Mouse (Mus musculus) forebrain, embryonic 11.5 days (tissue): ENCODE data around the gene Egf. TPM values are rescaled to one million over a fixed set of nuclear protein-coding genes. Genes with fewer than 3 reads are reported as not detected.

Experiments
- ATAC-seq: fragments of 200-750 bp; cut with Nextera tagmentation; replicated peaks from 2 replicates; pipeline ENCODE4 v1.8.0; 2017; ENCODE audit warnings: moderate TSS enrichment; ENCODE audit not compliant: low FRiP score
- DNase-seq: peaks from one replicate; pipeline ENCODE4 v3.0.0-alpha.2; 2017; ENCODE audit warnings: low spot score
- H3K27ac ChIP-seq: fragments of 300-500 bp; sonication (generic); 2 replicates; pipeline ENCODE4 v1.5.1; 2014; ENCODE audit warnings: low read depth, low read length
- H3K27me3 ChIP-seq: fragments of 300-500 bp; sonication (generic); 2 replicates; pipeline ENCODE4 v1.6.1; 2014; ENCODE audit warnings: mild to moderate bottlenecking, low read length, mixed read lengths; ENCODE audit not compliant: control insufficient read depth, insufficient read depth
- H3K36me3 ChIP-seq: fragments of 300-500 bp; sonication (generic); 2 replicates; pipeline ENCODE4 v1.6.1; 2014; ENCODE audit warnings: mild to moderate bottlenecking, low read length, moderate library complexity, mixed read lengths; ENCODE audit not compliant: control insufficient read depth, insufficient read depth
- H3K4me1 ChIP-seq: fragments of 300-500 bp; sonication (generic); replicated peaks from 2 replicates; pipeline ENCODE4 v1.6.1; 2014; ENCODE audit warnings: low read length, mixed read lengths; ENCODE audit not compliant: control insufficient read depth, insufficient read depth
- H3K4me2 ChIP-seq: fragments of 300-500 bp; sonication (generic); 2 replicates; pipeline ENCODE4 v1.6.1; 2014; ENCODE audit warnings: low read depth, mild to moderate bottlenecking, low read length, moderate library complexity, mixed read lengths; ENCODE audit not compliant: severe bottlenecking
- H3K4me3 ChIP-seq: fragments of 300-500 bp; sonication (generic); 2 replicates; pipeline ENCODE4 v1.5.1; 2014; ENCODE audit warnings: low read depth, low read length
- H3K9ac ChIP-seq: fragments of 300-500 bp; sonication (generic); 2 replicates; pipeline ENCODE4 v1.6.1; 2014; ENCODE audit warnings: low read length
- H3K9me3 ChIP-seq: fragments of 300-500 bp; sonication (generic); 2 replicates; pipeline ENCODE4 v1.6.1; 2016; ENCODE audit warnings: low read length, mixed read lengths; ENCODE audit not compliant: control insufficient read depth
- WGBS: fragments of 180-500 bp; shearing (Covaris S2); extraction: QIAGEN DNeasy Blood & Tissue Kit; methylation state at CpG from one replicate; pipeline ENCODE4 v1.1.7; 2014; 5-methylcytosine and 5-hydroxymethylcytosine counted together
- polyA plus RNA-seq: library from polyadenylated mRNA; unstranded; fragments of >200 nt; fragmentation: Nextera tagmentation; extraction: Ambion mirVana; gene quantifications from 2 replicates; pipeline ENCODE4 v1.2.1, GENCODE M21; 2014

Egf gene
- polyA plus RNA-seq, 1 experiment from 2014 or later = 1.9 TPM

DNA sequence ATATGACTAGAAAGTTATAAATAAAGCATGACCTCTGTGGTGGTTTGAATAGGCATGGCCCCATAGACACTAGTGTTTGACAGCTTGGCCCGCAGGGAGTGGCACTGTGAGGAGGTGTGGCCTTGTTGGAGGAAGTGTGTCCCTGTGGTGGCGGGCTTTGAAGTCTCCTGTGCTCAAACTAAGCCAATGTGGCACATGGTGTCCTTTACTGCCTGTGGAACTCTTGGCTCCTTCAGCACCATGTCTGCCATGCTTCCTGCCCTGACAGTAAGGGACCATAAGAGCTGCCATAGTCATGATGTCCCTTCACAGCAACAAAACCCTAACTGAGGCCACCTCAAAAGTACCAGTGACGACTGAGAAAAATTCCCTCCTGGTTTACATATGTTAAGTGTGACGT, 102.6 kb downstream of the Egf start:
- DNase-seq (no peak), ATAC-seq (no peak)
- Histone ChIP-seq H3K36me3 (no peaks in the 10 kb centered on the region), H3K27me3 (no peaks in the 10 kb centered on the region), H3K27ac (no peak overlapping the region), H3K4me3 (no peak overlapping the region), H3K4me2 (no peak overlapping the region), H3K9me3 (no peaks in the 10 kb centered on the region), H3K4me1 (no peaks in the 10 kb centered on the region), H3K9ac (no peak overlapping the region)
- 88% methylated on average over 4 of the region's 4 CpGs for WGBS

DNA sequence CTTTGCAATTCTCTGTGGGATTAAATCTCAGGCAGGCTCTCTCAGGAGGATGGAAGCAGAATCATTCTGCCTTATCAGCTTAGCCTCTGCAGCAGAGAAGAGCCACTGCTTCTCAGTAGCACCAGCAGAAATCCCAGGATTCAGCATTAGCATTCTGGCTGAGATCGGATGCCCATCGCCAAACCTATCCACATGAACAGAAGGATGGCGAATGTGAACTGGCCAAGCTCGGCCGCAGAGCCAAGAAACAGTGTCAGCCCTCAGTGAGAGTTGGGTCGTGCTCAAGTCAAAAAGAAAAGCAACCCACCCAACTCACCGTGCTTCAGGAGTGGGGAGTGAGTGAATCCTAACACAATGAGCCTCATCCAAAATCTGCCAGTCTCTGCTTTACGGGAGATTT, 103.4 kb downstream of the Egf start:
- H3K27ac ChIP-seq = no peak overlapping the region
- no peaks in the 10 kb centered on the region for H3K36me3 ChIP-seq
- no peaks in the 10 kb centered on the region for H3K9me3 ChIP-seq
- no peaks in the 10 kb centered on the region for H3K4me1 ChIP-seq
- H3K9ac ChIP-seq = no peak overlapping the region
- H3K4me2 ChIP-seq = no peak overlapping the region
- DNase-seq (no peak), ATAC-seq (no peak)
- 86% methylated on average over 8 of the region's 8 CpGs for WGBS
- no peak overlapping the region for H3K4me3 ChIP-seq
- no peaks in the 10 kb centered on the region for H3K27me3 ChIP-seq

DNA sequence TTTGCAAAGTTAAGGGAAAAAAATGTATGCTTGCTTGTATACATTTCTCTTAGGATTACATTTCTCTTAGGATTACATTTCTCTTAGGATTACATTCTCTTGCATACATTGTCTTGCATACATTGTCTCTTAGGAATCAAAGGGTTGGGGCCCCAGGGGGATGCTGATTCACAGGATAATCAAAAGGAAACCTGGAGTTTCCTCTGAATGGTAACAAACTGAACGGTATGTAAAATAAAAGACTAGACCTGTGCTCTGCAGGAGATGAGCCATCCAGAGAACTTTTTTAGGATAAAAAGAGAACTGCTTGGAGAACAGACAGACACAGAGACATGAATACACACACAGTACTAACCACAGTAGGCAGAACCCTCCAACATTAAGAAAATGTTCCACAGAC, 104.2 kb downstream of the Egf start:
- Histone ChIP-seq H3K4me3 (no peak overlapping the region), H3K36me3 (no peaks in the 10 kb centered on the region), H3K9me3 (no peaks in the 10 kb centered on the region), H3K9ac (no peak overlapping the region), H3K27ac (no peak overlapping the region), H3K4me2 (no peak overlapping the region), H3K27me3 (no peaks in the 10 kb centered on the region), H3K4me1 (no peaks in the 10 kb centered on the region)
- WGBS = 3% methylated on average over 1 of the region's 1 CpGs
- ATAC-seq (no peak), DNase-seq (no peak)

DNA sequence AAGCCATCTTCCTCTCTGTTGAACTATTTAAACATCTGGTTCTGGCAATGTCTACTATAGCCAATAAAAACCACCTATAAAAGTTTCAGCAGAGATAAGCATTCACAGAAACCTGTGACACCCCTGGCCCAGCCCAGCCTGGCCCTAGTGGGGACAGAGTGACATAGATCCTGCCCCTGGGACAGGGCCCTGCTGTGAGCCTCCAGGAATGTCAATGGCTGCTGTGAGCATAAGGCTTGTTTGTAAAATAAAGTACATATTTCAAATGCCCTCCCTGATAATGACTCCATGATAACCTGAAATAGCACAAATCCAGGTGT, 104.9 kb downstream of the Egf start:
- Histone ChIP-seq H3K4me3 (no peak overlapping the region), H3K4me2 (no peak overlapping the region), H3K9ac (no peak overlapping the region), H3K27me3 (no peaks in the 10 kb centered on the region), H3K27ac (no peak overlapping the region), H3K36me3 (no peaks in the 10 kb centered on the region), H3K4me1 (no peaks in the 10 kb centered on the region), H3K9me3 (no peaks in the 10 kb centered on the region)
- DNase-seq (no peak), ATAC-seq (no peak)

DNA sequence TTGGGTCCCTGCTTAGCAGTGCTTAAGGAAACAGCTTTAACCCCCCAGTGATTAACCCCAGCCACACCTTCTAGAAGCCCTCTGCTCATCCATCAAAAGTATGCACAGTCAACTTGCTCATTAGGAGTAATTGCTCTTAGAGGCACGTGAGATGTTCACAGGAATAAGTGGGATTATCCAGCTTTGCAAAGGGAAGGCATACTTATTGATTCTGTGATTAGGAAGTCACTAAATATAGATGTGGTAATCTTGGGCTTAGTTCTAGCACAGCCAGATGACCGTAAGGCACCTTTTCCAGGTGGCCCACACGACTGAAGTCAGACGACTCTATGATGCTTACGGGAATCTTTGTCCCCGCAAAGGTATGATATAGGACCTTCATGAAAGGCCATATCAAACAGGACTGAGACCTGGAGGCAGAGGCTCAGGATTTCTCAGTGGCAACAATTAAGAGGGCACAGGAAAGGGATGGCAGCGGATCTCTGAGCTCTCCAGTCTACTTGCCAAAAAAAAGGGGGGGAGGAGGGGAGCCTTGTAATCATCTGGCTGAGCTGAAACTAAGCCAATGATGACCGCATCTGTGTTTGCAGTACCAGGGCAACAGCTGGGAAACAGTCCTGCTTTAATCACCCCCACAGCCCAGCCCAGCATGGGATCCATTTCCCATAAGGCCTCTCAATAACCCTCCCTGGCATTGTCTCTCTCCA, 105.4 kb downstream of the Egf start:
- no peak overlapping the region for H3K27ac ChIP-seq
- H3K4me3 ChIP-seq = no peak overlapping the region
- ATAC-seq (no peak), DNase-seq (no peak)
- H3K9me3 ChIP-seq = no peaks in the 10 kb centered on the region
- no peaks in the 10 kb centered on the region for H3K4me1 ChIP-seq
- 60% methylated on average over 8 of the region's 8 CpGs for WGBS
- no peaks in the 10 kb centered on the region for H3K27me3 ChIP-seq
- no peaks in the 10 kb centered on the region for H3K36me3 ChIP-seq
- no peak overlapping the region for H3K9ac ChIP-seq
- no peak overlapping the region for H3K4me2 ChIP-seq

DNA sequence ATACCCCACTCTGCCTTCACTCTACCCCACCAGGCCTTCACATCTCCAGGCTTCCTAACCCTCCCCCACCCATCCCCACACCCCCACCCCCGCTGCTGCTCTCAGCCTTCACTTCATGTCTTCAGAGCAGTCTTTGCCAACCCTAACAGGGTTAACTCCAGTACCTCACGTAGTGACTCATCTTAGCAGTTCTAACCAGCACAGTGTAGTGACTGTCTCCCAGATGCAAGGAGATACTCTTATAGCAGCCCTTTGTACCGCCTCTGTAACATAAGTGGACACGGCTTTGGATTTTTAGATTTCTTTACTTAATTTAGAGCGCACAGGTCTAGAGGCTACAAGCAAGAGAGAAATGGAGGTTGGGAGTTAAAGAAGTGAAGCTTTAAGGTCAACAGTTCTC, 106.5 kb downstream of the Egf start:
- WGBS = 83% methylated on average over 5 of the region's 5 CpGs
- no peak overlapping the region for H3K27ac ChIP-seq
- no peaks in the 10 kb centered on the region for H3K9me3 ChIP-seq
- H3K4me1 ChIP-seq = no peaks in the 10 kb centered on the region
- H3K27me3 ChIP-seq = no peaks in the 10 kb centered on the region
- H3K36me3 ChIP-seq = no peaks in the 10 kb centered on the region
- H3K4me2 ChIP-seq = no peak overlapping the region
- ATAC-seq (no peak), DNase-seq (no peak)
- no peak overlapping the region for H3K9ac ChIP-seq
- no peak overlapping the region for H3K4me3 ChIP-seq

DNA sequence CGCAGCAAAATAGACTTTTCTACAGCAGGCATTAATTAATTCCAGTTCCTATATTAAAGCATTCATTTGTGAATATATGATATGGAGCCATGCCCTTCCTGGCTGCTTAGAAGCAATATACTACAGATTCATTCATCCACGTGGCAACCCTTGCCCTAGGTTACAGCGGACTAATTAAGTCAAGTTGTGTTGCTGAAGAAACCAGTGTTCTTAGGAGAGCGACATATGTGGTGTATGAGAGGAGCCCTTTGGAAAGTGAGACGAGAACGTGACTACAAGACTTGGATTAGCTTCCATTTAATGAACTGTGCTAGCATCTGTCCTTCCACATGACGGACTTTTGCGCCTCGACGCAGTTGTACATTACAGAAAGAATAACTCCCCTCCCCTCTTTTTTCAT, 107.8 kb downstream of the Egf start:
- no peaks in the 10 kb centered on the region for H3K36me3 ChIP-seq
- no peaks in the 10 kb centered on the region for H3K9me3 ChIP-seq
- H3K27ac ChIP-seq = no peak overlapping the region
- 81% methylated on average over 10 of the region's 10 CpGs for WGBS
- 0 out of 2 replicates have a peak, but pooled peaks have one; percentile 39 for ATAC-seq
- H3K4me2 ChIP-seq = no peak overlapping the region
- H3K4me3 ChIP-seq = no peak overlapping the region
- no peak for DNase-seq
- H3K27me3 ChIP-seq = no peaks in the 10 kb centered on the region
- H3K4me1 ChIP-seq = no peaks in the 10 kb centered on the region
- H3K9ac ChIP-seq = no peak overlapping the region

DNA sequence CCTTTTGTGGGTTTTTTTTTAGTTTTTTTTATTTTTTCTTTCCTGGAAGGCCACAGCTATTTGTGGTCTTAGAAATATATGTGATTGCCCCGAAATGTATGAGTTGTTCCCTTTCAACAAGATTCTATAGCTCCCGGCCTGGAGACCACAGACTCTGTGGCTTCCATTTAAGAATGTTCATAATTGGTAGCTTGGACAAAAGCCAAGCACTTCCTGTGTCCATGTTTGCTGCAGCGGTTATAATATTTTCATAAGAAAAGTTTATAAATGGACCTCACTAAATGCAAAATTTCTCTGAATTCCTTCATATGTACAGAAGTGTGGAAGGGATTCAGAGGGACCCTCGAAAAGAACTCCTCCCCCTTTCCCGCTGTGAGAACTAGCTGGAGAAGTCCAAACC, 108.3 kb downstream of the Egf start:
- DNase-seq = no peak
- WGBS = 90% methylated on average over 5 of the region's 5 CpGs
- no peak overlapping the region for H3K4me2 ChIP-seq
- H3K4me1 ChIP-seq = no peaks in the 10 kb centered on the region
- no peak overlapping the region for H3K4me3 ChIP-seq
- no peaks in the 10 kb centered on the region for H3K9me3 ChIP-seq
- no peak overlapping the region for H3K9ac ChIP-seq
- no peaks in the 10 kb centered on the region for H3K27me3 ChIP-seq
- ATAC-seq = no peak
- H3K36me3 ChIP-seq = no peaks in the 10 kb centered on the region
- H3K27ac ChIP-seq = no peak overlapping the region

DNA sequence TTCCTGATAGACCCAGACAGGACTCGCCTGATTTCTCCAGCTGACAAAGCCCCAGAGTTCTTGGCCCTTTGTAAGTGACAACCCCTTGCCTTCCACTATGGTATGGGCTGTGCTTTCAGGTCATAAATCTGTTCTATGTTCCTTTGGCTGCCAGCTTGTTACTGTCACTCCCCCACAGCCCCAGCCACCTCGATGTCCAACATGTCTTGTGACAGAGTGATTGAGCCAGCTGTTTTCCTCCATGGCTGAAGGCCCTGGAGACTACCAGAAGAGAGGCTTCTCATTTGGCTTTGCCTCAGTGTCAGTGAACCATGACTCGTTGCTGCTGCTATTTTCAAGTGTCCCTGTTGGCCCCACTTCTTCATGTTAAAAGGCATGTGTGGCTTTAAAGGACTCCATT, 109.7 kb downstream of the Egf start:
- Histone ChIP-seq H3K4me2 (no peak overlapping the region), H3K9ac (no peak overlapping the region), H3K9me3 (no peaks in the 10 kb centered on the region), H3K27me3 (no peaks in the 10 kb centered on the region), H3K4me1 (no peaks in the 10 kb centered on the region), H3K36me3 (no peaks in the 10 kb centered on the region), H3K27ac (no peak overlapping the region), H3K4me3 (no peak overlapping the region)
- 78% methylated on average over 3 of the region's 3 CpGs for WGBS
- DNase-seq (no peak), ATAC-seq (no peak)
